Mouse (Mus musculus): ENCODE measurements around the gene Zfp446. TPM values are rescaled to one million over a fixed set of nuclear protein-coding genes. Genes with fewer than 3 reads are reported as not detected.

Gene Zfp446
- total and polyA plus RNA-seq, 2 experiments from 2014 or later: 7.6 to 10.9 TPM

DNA sequence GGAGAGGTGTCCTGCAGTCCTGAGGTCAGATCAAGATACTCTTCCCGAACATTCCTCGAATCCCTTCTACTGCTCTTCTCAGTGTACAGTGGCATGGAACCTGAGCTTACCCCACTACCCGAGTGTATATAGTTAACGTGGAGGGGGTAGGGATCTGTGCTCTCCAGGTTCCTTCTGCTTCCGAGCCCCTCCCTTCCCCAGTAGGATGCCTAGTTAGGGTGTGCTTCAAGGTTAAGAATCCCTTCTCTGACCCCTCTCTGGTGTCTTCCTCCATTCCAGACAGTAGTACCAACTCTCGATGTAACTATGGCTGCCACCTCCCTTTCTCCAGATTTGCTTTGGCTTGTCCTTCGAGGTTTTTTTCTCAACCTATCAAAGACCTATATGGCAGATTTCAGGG is 2.6 kb downstream of the Zfp446 start:
- H3K9me3 ChIP-seq (ENCODE audit: low read length): no peaks in the 10 kb centered on the region
- no peaks in the 10 kb centered on the region for H3K4me1 ChIP-seq (ENCODE audit: insufficient read depth, low read length)
- H3K27ac ChIP-seq: no peak overlapping the region
- ATAC-seq: no peak
- no peak for DNase-seq (ENCODE audit: low spot score)
- no peak overlapping the region for H3K9ac ChIP-seq (replicated peaks; ENCODE audit: low read length)
- no peaks in the 10 kb centered on the region for H3K36me3 ChIP-seq (ENCODE audit: insufficient read depth, low read length)
- no peak overlapping the region for H3K4me2 ChIP-seq (ENCODE audit: low read depth, low read length)
- H3K27me3 ChIP-seq (ENCODE audit: insufficient read depth, low read length): no peaks in the 10 kb centered on the region
- no peak for TF ChIP-seq CTCF (IDR thresholded peaks at IDR 0.05; ENCODE audit: low read depth)
- WGBS: 90% methylated on average over 7 of the region's 7 CpGs
- H3K4me3 ChIP-seq (ENCODE audit: low read length): no peak overlapping the region

DNA sequence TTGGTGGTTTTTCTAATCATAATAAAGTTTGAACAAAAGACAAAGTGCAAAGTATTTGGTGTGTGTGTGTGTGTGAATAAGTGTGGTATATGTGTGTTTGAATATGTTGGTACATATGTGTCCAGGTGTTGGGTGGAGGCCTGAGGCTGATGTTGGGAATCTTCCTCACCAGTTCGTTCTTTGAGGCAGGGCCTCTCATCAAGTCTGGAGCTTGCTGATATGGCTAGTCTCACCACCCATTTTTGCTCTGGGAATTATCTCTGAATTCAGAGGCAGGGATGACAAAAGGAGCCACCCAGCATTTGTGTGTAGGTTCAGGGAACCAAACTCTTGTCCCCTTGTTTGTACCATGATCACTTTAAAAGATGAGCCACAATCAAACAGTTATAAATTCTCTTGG is 8.1 kb downstream of the Zfp446 start:
- Histone ChIP-seq H3K9me3 (ENCODE audit: low read length) (no peaks in the 10 kb centered on the region), H3K9ac (replicated peaks; ENCODE audit: low read length) (no peak overlapping the region), H3K27ac (no peak overlapping the region), H3K4me1 (ENCODE audit: insufficient read depth, low read length) (no peaks in the 10 kb centered on the region), H3K4me3 (ENCODE audit: low read length) (no peak overlapping the region), H3K4me2 (ENCODE audit: low read depth, low read length) (no peak overlapping the region), H3K27me3 (ENCODE audit: insufficient read depth, low read length) (no peaks in the 10 kb centered on the region), H3K36me3 (ENCODE audit: insufficient read depth, low read length) (no peaks in the 10 kb centered on the region)
- ATAC-seq: no peak
- no peak for DNase-seq (ENCODE audit: low spot score)
- 85% methylated on average over 1 of the region's 1 CpGs for WGBS
- TF ChIP-seq CTCF (IDR thresholded peaks at IDR 0.05; ENCODE audit: low read depth): no peak

GRCm38 (mm10) chr7:12986906-12987305 is 9.3 kb downstream of the Zfp446 start:
- H3K9ac ChIP-seq (replicated peaks; ENCODE audit: low read length): no peak overlapping the region
- 87% methylated on average over 8 of the region's 8 CpGs for WGBS
- no peak overlapping the region for H3K27ac ChIP-seq
- TF ChIP-seq CTCF (IDR thresholded peaks at IDR 0.05; ENCODE audit: low read depth): no peak
- H3K4me1 ChIP-seq (ENCODE audit: insufficient read depth, low read length): no peaks in the 10 kb centered on the region
- H3K4me2 ChIP-seq (ENCODE audit: low read depth, low read length): no peak overlapping the region
- no peaks in the 10 kb centered on the region for H3K27me3 ChIP-seq (ENCODE audit: insufficient read depth, low read length)
- H3K9me3 ChIP-seq (ENCODE audit: low read length): no peaks in the 10 kb centered on the region
- ATAC-seq (no peak), DNase-seq (ENCODE audit: low spot score) (no peak)
- H3K36me3 ChIP-seq (ENCODE audit: insufficient read depth, low read length): no peaks in the 10 kb centered on the region
- H3K4me3 ChIP-seq (ENCODE audit: low read length): no peak overlapping the region

- no peaks in the 10 kb centered on the region for H3K36me3 ChIP-seq (ENCODE audit: insufficient read depth, low read length)
- TF ChIP-seq CTCF (IDR thresholded peaks at IDR 0.05; ENCODE audit: low read depth): no peak
- no peaks in the 10 kb centered on the region for H3K9me3 ChIP-seq (ENCODE audit: low read length)
- DNase-seq (ENCODE audit: low spot score) (no peak), ATAC-seq (no peak)
- H3K9ac ChIP-seq (replicated peaks; ENCODE audit: low read length): no peak overlapping the region
- no peaks in the 10 kb centered on the region for H3K4me1 ChIP-seq (ENCODE audit: insufficient read depth, low read length)
- WGBS: 86% methylated on average over 8 of the region's 8 CpGs
- H3K4me2 ChIP-seq (ENCODE audit: low read depth, low read length): no peak overlapping the region
- no peaks in the 10 kb centered on the region for H3K27me3 ChIP-seq (ENCODE audit: insufficient read depth, low read length)
- H3K27ac ChIP-seq: no peak overlapping the region
- no peak overlapping the region for H3K4me3 ChIP-seq (ENCODE audit: low read length)
These were observed 10.0 kb downstream of the Zfp446 start for GRCm38 (mm10) chr7:12987409-12988189.

DNA sequence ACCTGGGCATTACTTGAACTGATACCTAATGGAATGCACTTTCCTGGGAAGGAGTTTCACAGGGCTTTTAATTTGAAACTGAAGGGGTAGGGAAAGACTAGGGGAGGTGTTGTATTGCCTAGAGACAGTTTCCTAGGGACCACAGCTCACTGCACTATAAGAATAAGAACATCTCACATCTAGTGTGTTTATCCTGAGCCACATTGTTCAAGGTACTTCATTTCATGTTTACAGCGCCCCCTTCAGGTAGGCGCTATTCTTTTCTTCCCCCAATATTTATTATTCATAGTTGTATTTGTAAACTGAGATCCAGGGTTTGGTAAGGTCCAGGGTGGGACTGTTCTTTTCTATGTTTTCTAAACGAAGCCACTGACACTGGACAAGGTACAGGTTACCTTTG is 14.6 kb downstream of the Zfp446 start:
- Histone ChIP-seq H3K36me3 (ENCODE audit: insufficient read depth, low read length) (no peaks in the 10 kb centered on the region), H3K4me1 (ENCODE audit: insufficient read depth, low read length) (no peaks in the 10 kb centered on the region), H3K9ac (replicated peaks; ENCODE audit: low read length) (no peak overlapping the region), H3K27ac (no peak overlapping the region), H3K4me2 (ENCODE audit: low read depth, low read length) (no peak overlapping the region), H3K27me3 (ENCODE audit: insufficient read depth, low read length) (no peaks in the 10 kb centered on the region), H3K9me3 (ENCODE audit: low read length) (no peaks in the 10 kb centered on the region), H3K4me3 (ENCODE audit: low read length) (no peak overlapping the region)
- no peak for ATAC-seq
- WGBS: 6% methylated on average over 3 of the region's 3 CpGs
- DNase-seq (ENCODE audit: low spot score): no peak
- peak; percentile 46 for TF ChIP-seq CTCF (IDR thresholded peaks at IDR 0.05; ENCODE audit: low read depth)

DNA sequence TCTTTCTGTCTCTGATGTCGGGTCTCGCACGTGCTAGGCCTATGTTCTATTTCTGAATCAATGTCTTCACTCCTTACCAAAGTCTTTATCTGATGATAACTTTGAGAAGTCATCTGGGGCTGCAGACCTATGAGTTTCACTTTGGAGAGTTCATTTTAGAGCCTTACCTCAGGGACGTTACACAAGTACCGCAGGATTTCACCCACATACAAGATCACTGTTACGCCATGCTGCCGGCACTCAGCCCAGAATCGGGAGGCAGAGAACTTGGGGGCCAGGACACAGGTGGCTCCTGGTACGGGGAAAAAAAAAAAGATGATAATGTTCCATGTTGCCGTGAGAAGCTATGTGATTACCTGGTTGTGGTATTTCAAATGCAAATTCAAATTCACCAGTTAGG is 15.5 kb downstream of the Zfp446 start:
- 90% methylated on average over 10 of the region's 10 CpGs for WGBS
- DNase-seq (ENCODE audit: low spot score): no peak

GRCm38 (mm10) chr7:12995862-12996261 is 18.2 kb downstream of the Zfp446 start:
- TF ChIP-seq CTCF (IDR thresholded peaks at IDR 0.05; ENCODE audit: low read depth): no peak
- Histone ChIP-seq H3K9me3 (ENCODE audit: low read length) (no peaks in the 10 kb centered on the region), H3K27me3 (ENCODE audit: insufficient read depth, low read length) (no peaks in the 10 kb centered on the region), H3K4me1 (ENCODE audit: insufficient read depth, low read length) (no peaks in the 10 kb centered on the region), H3K36me3 (ENCODE audit: insufficient read depth, low read length) (no peaks in the 10 kb centered on the region), H3K4me2 (ENCODE audit: low read depth, low read length) (no peak overlapping the region), H3K9ac (replicated peaks; ENCODE audit: low read length) (no peak overlapping the region), H3K4me3 (ENCODE audit: low read length) (no peak overlapping the region), H3K27ac (no peak overlapping the region)
- DNase-seq (ENCODE audit: low spot score) (no peak), ATAC-seq (no peak)

More for the DNA sequence above, 15.5 kb downstream of the Zfp446 start:
- Histone ChIP-seq H3K27ac (no peak overlapping the region), H3K4me1 (ENCODE audit: insufficient read depth, low read length) (no peaks in the 10 kb centered on the region), H3K9ac (replicated peaks; ENCODE audit: low read length) (no peak overlapping the region), H3K36me3 (ENCODE audit: insufficient read depth, low read length) (no peaks in the 10 kb centered on the region), H3K27me3 (ENCODE audit: insufficient read depth, low read length) (no peaks in the 10 kb centered on the region), H3K4me3 (ENCODE audit: low read length) (no peak overlapping the region), H3K4me2 (ENCODE audit: low read depth, low read length) (no peak overlapping the region), H3K9me3 (ENCODE audit: low read length) (no peaks in the 10 kb centered on the region)
- ATAC-seq: no peak
- no peak for TF ChIP-seq CTCF (IDR thresholded peaks at IDR 0.05; ENCODE audit: low read depth)
